Mouse (Mus musculus): ENCODE results near the gene Zfp296.

Zfp296 gene

GRCm38 (mm10) chr7:19560491-19561260 is 16.4 kb upstream of the Zfp296 start:
- in situ Hi-C loops (cut with MboI; ENCODE audit: low pct_unique_long_range_greater_than_20kb in 1 of 2, low sequenced_read_pairs in 2 of 2, unreplicated experiment in 1 of 2): no loop called here

GRCm38 (mm10) chr7:19561431-19561764 is 15.7 kb upstream of the Zfp296 start:
- in situ Hi-C loops (cut with MboI; ENCODE audit: low pct_unique_long_range_greater_than_20kb in 1 of 2, low sequenced_read_pairs in 2 of 2, unreplicated experiment in 1 of 2): no loop called here

DNA sequence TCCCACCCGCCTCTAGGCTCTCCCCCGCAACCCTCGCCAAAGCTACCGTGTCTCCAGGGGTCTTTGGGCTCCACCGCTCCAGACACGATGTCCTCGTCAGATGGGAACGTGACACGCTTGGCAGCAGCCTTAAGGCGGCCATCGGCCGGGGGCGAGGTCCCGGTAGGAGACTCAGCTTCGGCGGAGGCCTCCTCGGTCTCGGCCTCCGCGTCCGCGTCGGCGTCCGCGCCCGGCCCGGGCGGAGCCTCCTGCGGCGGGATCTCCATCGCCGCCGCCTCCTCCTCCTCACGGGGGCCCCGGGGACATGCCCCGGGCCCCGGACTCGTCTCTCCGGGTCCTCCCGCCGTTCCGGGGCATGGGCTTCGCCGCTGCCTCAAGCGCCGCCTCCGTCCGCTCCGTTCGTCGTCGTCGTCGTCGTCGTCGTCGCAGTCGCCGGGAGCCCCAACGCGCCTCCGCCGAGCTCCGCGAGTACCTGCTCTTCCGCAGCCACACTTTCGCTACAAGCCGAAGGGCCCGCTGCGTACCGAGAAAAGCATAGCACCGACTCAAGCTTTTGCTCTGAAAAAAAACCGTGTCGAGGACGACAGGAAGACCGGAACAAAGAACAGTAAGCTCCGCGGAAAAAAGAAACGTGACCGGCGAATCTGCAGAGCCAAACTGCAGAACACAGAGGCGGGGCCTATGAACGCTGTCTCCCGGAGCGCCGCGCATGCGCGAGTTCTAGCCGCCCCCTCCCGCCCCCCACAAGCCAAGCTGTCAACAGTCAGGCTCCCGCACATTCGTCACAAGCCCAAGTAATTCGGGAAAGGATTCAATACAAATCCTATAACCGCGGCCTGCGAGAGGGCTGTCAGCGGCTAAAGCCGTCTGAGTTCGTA is 15.1 kb upstream of the Zfp296 start:
- in situ Hi-C loops (cut with MboI; ENCODE audit: low pct_unique_long_range_greater_than_20kb in 1 of 2, low sequenced_read_pairs in 2 of 2, unreplicated experiment in 1 of 2): no loop called here

DNA sequence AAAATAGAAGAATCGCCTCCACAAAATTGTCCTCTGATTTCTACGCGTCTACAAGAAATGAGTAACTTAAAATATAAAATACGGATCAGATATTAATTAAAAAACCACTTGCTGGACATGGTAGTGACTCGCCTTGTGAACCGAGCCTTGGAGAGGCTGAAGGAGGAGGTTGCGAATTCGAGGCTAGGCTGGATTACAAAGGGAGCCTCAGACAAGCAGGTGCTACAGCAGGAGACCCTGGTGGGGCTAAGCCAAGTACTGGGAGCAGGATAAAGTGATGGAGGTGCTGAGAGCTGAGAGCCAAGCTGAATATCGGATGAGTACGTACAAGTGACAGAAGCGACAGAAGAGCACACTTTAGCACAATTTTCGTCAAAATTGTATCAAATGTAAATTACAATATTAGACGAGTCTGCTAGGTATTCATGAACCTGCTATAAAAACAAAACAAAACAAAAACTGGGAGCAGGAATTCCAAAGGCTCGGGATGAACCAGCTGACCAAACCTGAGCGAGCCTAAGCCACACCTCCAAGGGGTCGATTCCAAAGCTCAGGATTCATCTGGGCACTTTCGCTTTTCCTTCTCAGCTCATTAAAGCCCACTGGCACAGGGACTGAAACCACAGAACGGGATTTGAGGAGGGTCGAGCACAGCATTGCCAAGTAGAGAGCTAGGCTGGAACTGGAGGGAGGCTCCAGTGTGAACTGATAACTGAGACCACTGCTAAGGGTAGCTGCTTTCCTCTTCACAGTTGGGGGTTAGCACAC is 14.3 kb upstream of the Zfp296 start, which contains the start of gene Ppp1r37:
Gene Ppp1r37 (minus strand): TSS at position 434 of the 768 bp plus-strand sequence.
- in situ Hi-C loops (cut with MboI; ENCODE audit: low pct_unique_long_range_greater_than_20kb in 1 of 2, low sequenced_read_pairs in 2 of 2, unreplicated experiment in 1 of 2): no loop called here

DNA sequence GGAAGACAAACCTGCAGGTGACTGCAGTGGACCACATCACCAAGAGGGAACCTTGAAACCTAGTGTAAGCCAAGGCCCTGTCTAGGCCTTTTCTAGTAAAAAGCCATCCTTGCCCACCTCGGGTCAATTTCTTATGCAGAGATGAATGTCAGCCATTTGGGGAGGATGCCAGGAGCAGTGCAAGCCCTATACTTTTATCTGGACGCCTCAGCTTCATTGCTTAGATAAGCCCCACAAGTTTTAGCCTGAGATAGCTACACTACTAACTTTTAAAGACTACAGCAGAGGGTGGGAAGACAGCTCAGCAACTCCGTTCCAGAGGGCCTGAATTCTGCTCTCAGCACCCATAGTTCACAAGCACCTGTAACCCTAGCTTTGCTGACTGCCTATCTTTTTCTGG is 13.2 kb upstream of the Zfp296 start:
- in situ Hi-C loops (cut with MboI; ENCODE audit: low pct_unique_long_range_greater_than_20kb in 1 of 2, low sequenced_read_pairs in 2 of 2, unreplicated experiment in 1 of 2): no loop called here

- in situ Hi-C loops (cut with MboI; ENCODE audit: low pct_unique_long_range_greater_than_20kb in 1 of 2, low sequenced_read_pairs in 2 of 2, unreplicated experiment in 1 of 2): no loop called here
Measured at GRCm38 (mm10) chr7:19564455-19564854, 12.6 kb upstream of the Zfp296 start.

GRCm38 (mm10) chr7:19565803-19566202 is 11.3 kb upstream of the Zfp296 start:
- in situ Hi-C loops (cut with MboI; ENCODE audit: low pct_unique_long_range_greater_than_20kb in 1 of 2, low sequenced_read_pairs in 2 of 2, unreplicated experiment in 1 of 2): no loop called here

GRCm38 (mm10) chr7:19567426-19567825 is 9.7 kb upstream of the Zfp296 start:
- in situ Hi-C loops (cut with MboI; ENCODE audit: low pct_unique_long_range_greater_than_20kb in 1 of 2, low sequenced_read_pairs in 2 of 2, unreplicated experiment in 1 of 2): no loop called here

DNA sequence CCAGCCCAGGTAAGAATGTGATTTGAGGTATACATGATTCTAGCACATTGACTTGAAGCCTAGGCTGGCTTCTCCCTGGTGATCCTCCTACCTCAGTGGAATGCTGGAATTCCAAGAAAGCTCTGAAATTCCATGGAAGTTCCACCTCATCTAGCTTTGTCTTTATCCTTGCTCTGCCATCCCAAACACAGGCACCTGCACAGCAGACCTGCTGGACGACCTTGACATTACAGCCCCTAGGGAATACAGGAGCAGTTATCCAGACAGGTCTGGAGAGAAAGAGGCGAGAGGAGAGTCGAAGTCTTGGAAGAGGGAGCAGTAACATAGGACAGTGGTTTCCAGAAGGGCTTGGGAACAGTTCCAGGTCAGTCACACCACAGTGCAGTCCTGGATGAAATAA is 7.4 kb upstream of the Zfp296 start:
- in situ Hi-C loops (cut with MboI; ENCODE audit: low pct_unique_long_range_greater_than_20kb in 1 of 2, low sequenced_read_pairs in 2 of 2, unreplicated experiment in 1 of 2): no loop called here

- in situ Hi-C loops (cut with MboI; ENCODE audit: low pct_unique_long_range_greater_than_20kb in 1 of 2, low sequenced_read_pairs in 2 of 2, unreplicated experiment in 1 of 2): no loop called here
Measured at GRCm38 (mm10) chr7:19572926-19573775, 3.9 kb upstream of the Zfp296 start.

DNA sequence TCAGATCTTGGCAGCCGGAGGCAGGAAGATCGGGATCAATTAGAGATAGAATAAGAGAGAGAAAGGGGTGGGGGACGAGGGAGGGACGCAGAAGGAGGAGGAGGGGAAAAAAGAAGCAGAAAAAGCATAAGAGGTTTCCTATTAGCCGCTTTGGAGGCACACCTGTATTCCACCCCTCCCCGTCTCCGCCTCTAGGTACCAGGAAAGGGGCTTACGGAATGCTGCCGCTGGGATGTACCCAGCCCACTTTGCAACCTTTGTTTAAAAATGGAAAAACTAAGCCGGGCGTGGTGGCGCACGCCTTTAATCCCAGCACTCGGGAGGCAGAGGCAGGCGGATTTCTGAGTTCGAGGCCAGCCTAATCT is 3.3 kb upstream of the Zfp296 start:
- in situ Hi-C loops (cut with MboI; ENCODE audit: low pct_unique_long_range_greater_than_20kb in 1 of 2, low sequenced_read_pairs in 2 of 2, unreplicated experiment in 1 of 2): no loop called here

- in situ Hi-C loops (cut with MboI; ENCODE audit: low pct_unique_long_range_greater_than_20kb in 1 of 2, low sequenced_read_pairs in 2 of 2, unreplicated experiment in 1 of 2): no loop called here
Measured at GRCm38 (mm10) chr7:19575559-19575958, 1.5 kb upstream of the Zfp296 start.

DNA sequence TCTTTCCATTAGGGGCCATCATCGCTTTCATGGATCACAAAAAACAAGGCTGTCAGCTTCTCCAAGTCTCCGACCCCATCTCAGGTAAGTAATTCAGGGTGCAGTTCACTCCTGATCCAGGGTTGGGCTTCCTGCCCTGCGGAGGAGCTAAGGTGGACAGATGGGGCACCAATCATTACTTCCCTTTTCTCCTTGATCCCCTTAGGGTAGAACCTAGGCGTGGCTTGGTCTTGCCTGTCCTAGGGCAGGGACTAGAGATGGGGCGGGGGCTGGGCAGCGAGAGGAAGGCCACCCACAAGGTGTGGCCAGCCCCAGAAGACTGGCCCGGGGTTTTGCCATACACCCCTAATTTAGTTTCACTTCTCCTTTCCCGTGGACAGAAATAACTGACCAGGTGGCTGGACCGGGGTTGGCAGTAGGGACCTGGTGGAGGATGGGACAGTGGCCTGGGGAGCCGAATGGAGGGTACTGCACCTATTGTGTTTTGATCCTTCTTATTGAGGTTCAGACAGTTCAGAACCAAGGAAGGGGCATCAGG is 859 bp downstream of the Zfp296 start:
- in situ Hi-C loops (cut with MboI; ENCODE audit: low pct_unique_long_range_greater_than_20kb in 1 of 2, low sequenced_read_pairs in 2 of 2, unreplicated experiment in 1 of 2): no loop called here

GRCm38 (mm10) chr7:19578436-19578835 is 1.3 kb downstream of the Zfp296 start:
- in situ Hi-C loops (cut with MboI; ENCODE audit: low pct_unique_long_range_greater_than_20kb in 1 of 2, low sequenced_read_pairs in 2 of 2, unreplicated experiment in 1 of 2): no loop called here

- in situ Hi-C loops (cut with MboI; ENCODE audit: low pct_unique_long_range_greater_than_20kb in 1 of 2, low sequenced_read_pairs in 2 of 2, unreplicated experiment in 1 of 2): no loop called here
Measured at GRCm38 (mm10) chr7:19579751-19580150, 2.7 kb downstream of the Zfp296 start.

GRCm38 (mm10) chr7:19580634-19581033 is 3.5 kb downstream of the Zfp296 start:
- in situ Hi-C loops (cut with MboI; ENCODE audit: low pct_unique_long_range_greater_than_20kb in 1 of 2, low sequenced_read_pairs in 2 of 2, unreplicated experiment in 1 of 2): no loop called here

GRCm38 (mm10) chr7:19586269-19586668 is 9.2 kb downstream of the Zfp296 start:
- in situ Hi-C loops (cut with MboI; ENCODE audit: low pct_unique_long_range_greater_than_20kb in 1 of 2, low sequenced_read_pairs in 2 of 2, unreplicated experiment in 1 of 2): no loop called here

GRCm38 (mm10) chr7:19589207-19589606 is 12.1 kb downstream of the Zfp296 start:
- in situ Hi-C loops (cut with MboI; ENCODE audit: low pct_unique_long_range_greater_than_20kb in 1 of 2, low sequenced_read_pairs in 2 of 2, unreplicated experiment in 1 of 2): no loop called here
